Comparison of ENCODE assay signal across 9 mouse cellular contexts in genomic region chr7:132996391-132996790, GRCm38 (mm10).
DNase-seq lines count a peak whose midpoint lies in the region; ATAC-seq and TF ChIP-seq lines count a peak whose summit lies in the region.
"Had no signal": no experiment of that assay in that cellular context is flagged by ENCODE, and none has a peak within 500 bp of the region (broad histone marks: within the 10 kb centered on the region; RNA-seq: fewer than 3 reads in every experiment).

No protein-coding gene starts in this region.

- intact Hi-C loops in heart, postnatal 10 days (cut with DNase I), result no loop called here

- no peak overlapping the region for H3K9ac ChIP-seq in forebrain, embryonic 14.5 days (ENCODE audit: low read length)
- H3K9ac ChIP-seq: neural tube, embryonic 12.5 days had no signal

- no peak; the same call in 1 of the 2 replicates for ATAC-seq in forebrain, embryonic 14.5 days

- TF ChIP-seq POLR2A in brain, embryonic 14.5 days (IDR thresholded peaks at IDR 0.05; ENCODE audit: borderline replicate concordance, extremely low read depth, insufficient read depth, insufficient read length, poor library complexity, severe bottlenecking), result no peak

- H3K36me3 ChIP-seq in forebrain, embryonic 14.5 days (ENCODE audit: control insufficient read depth, insufficient read depth, low read length), result peaks cover 60% of the 10 kb centered on the region

- no peaks in the 10 kb centered on the region for H3K9me3 ChIP-seq in forebrain, embryonic 14.5 days (replicated peaks; ENCODE audit: control insufficient read depth, low read length)
- H3K9me3 ChIP-seq: neural tube, embryonic 12.5 days had no signal

- TF ChIP-seq CTCF in brain, embryonic 14.5 days (IDR thresholded peaks at IDR 0.05; ENCODE audit: borderline replicate concordance, extremely low read depth, insufficient read depth, insufficient read length), result peak; percentile 54; the same call in 1 of the 2 replicates

- H3K27me3 ChIP-seq in forebrain, embryonic 14.5 days (replicated peaks; ENCODE audit: control insufficient read depth, insufficient read depth, low read length), result no peaks in the 10 kb centered on the region
- H3K27me3 ChIP-seq: neural tube, embryonic 12.5 days had no signal

- 93% methylated on average over 5 of the region's 5 CpGs for WGBS in forebrain, embryonic 14.5 days

- H3K4me2 ChIP-seq in forebrain, embryonic 14.5 days (ENCODE audit: low read length), result no peak overlapping the region
- H3K4me2 ChIP-seq: neural tube, embryonic 12.5 days had no signal

- peak; percentile 43 to 44 for DNase-seq in heart, postnatal 10 days
- DNase-seq in heart, adult 8-10 months (ENCODE audit: low spot score), result no peak
- DNase-seq in thymus, postnatal 14 days, result peak; percentile 19
- no peak for DNase-seq in thymus, adult 18-20 months
- peak; percentile 39 for DNase-seq in brain, embryonic 14.5 days (ENCODE audit: low read depth)
- DNase-seq in retina, embryonic 14.5 days (ENCODE audit: low spot score), result peak; percentile 43
- DNase-seq in right cerebral cortex, postnatal 36 days (ENCODE audit: low spot score in 2 of 2), result no peak
- DNase-seq in forebrain, embryonic 14.5 days (ENCODE audit: low spot score), result no peak

- H3K4me3 ChIP-seq in forebrain, embryonic 14.5 days (ENCODE audit: low read depth, low read length), result no peak overlapping the region
- H3K4me3 ChIP-seq: neural tube, embryonic 12.5 days had no signal

- H3K4me1 ChIP-seq in forebrain, embryonic 14.5 days (ENCODE audit: control insufficient read depth, insufficient read depth, low read length), result no peaks in the 10 kb centered on the region
- H3K4me1 ChIP-seq: neural tube, embryonic 12.5 days had no signal

- no peak overlapping the region for H3K27ac ChIP-seq in forebrain, embryonic 14.5 days (ENCODE audit: low read depth, low read length)
- H3K27ac ChIP-seq: neural tube, embryonic 12.5 days had no signal

Comparison
In these comparisons a context has a peak if more than half of its experiments do, and no peak if none do; other contexts are left out.
1. DNase-seq: peak in heart, postnatal 10 days (2 of 2), thymus, postnatal 14 days (single experiment), brain, embryonic 14.5 days (single experiment) and retina, embryonic 14.5 days (single experiment); none in heart, adult 8-10 months (single experiment), thymus, adult 18-20 months (0 of 2), right cerebral cortex, postnatal 36 days (0 of 2) and forebrain, embryonic 14.5 days (single experiment).